Mouse (Mus musculus) hindbrain, embryonic 15.5 days (tissue): Measurements from ENCODE around the gene Phf14. TPM values are rescaled to one million over a fixed set of nuclear protein-coding genes. Genes with fewer than 3 reads are reported as not detected.

Experiments
- ATAC-seq: fragments of 200-750 bp; cut with Nextera tagmentation; 2 replicates; pipeline ENCODE4 v1.8.0; 2017; ENCODE audit warnings: low read depth, moderate number of reproducible peaks, moderate TSS enrichment; ENCODE audit not compliant: low FRiP score
- H3K27ac ChIP-seq: fragments of 300-500 bp; sonication (generic); replicated peaks from 2 replicates; pipeline ENCODE4 v1.5.1; 2015; ENCODE audit warnings: mild to moderate bottlenecking, inconsistent platforms
- H3K27me3 ChIP-seq: fragments of 300-500 bp; sonication (generic); 2 replicates; pipeline ENCODE4 v1.6.1; 2015; ENCODE audit warnings: control low read depth, inconsistent platforms
- H3K36me3 ChIP-seq: fragments of 300-500 bp; sonication (generic); 2 replicates; pipeline ENCODE4 v1.6.1; 2015; ENCODE audit warnings: control low read depth, inconsistent platforms
- H3K4me1 ChIP-seq: fragments of 300-500 bp; sonication (generic); replicated peaks from 2 replicates; pipeline ENCODE4 v1.6.1; 2015; ENCODE audit warnings: control low read depth, inconsistent platforms
- H3K4me2 ChIP-seq: fragments of 300-500 bp; sonication (generic); 2 replicates; pipeline ENCODE4 v1.6.1; 2015; ENCODE audit warnings: moderate library complexity, mild to moderate bottlenecking, inconsistent platforms
- H3K4me3 ChIP-seq: fragments of 300-500 bp; sonication (generic); 2 replicates; pipeline ENCODE4 v1.5.1; 2015; ENCODE audit warnings: mild to moderate bottlenecking, inconsistent platforms
- H3K9ac ChIP-seq: fragments of 300-500 bp; sonication (generic); 2 replicates; pipeline ENCODE4 v1.6.1; 2015; ENCODE audit warnings: inconsistent platforms
- H3K9me3 ChIP-seq: fragments of 300-500 bp; sonication (generic); 2 replicates; pipeline ENCODE4 v1.6.1; 2016; ENCODE audit warnings: control low read depth, inconsistent platforms
- WGBS: fragments of 180-500 bp; shearing (Covaris S2); methylation state at CpG from one replicate; pipeline ENCODE4 v1.1.7; 2015; 5-methylcytosine and 5-hydroxymethylcytosine counted together
- polyA plus RNA-seq: library from polyadenylated mRNA; unstranded; fragments of >200 nt; fragmentation: Nextera tagmentation; extraction: Ambion mirVana; gene quantifications from 2 replicates; pipeline ENCODE4 v1.2.1, GENCODE M21; 2015

Phf14 gene
- polyA plus RNA-seq, 1 experiment from 2014 or later, result 82.0 TPM

GRCm38 (mm10) chr6:12077338-12077737 is 169.7 kb downstream of the Phf14 start:
- no peak for ATAC-seq
- no peak overlapping the region for H3K4me3 ChIP-seq
- 52% methylated on average over 7 of the region's 7 CpGs for WGBS
- no peaks in the 10 kb centered on the region for H3K9me3 ChIP-seq
- H3K9ac ChIP-seq, result no peak overlapping the region
- no peak overlapping the region for H3K4me2 ChIP-seq
- no peak overlapping the region for H3K27ac ChIP-seq
- H3K4me1 ChIP-seq, result peaks cover 6% of the 10 kb centered on the region; the same call in 1 of the 2 replicates
- no peaks in the 10 kb centered on the region for H3K36me3 ChIP-seq
- H3K27me3 ChIP-seq, result no peaks in the 10 kb centered on the region

DNA sequence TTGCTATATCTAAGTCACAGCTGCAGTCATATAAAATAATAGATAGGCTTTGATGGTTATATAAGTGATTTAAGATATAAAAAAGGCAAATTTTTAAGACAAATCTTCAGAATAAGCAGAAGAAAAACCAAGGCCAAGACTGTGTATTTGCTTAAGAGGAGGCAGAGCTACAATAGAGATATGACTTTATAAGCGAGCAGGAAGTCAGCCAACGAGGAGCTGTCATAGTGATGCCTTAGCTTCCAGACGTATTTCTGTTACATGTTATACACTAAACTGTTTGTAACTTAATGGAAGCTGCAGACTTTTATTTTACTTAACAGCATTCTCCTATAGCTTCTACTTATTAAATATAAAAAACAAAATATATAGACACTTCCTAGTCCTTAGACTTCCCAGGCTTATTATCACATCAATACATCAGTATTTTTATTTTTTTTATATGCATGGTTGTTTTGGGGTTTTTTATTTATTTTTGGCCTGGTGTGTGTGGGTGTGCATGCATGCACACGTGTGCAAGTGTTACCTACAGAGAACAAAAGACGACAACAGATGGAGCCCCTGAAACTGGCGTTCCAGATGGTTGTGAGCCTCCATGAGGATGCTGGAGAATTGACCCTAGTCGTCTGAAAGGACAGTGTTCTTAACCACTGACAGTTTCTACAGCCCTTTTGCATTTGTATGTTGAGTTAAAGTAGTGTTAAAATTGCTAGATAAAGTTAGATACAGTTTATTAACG is 170.4 kb downstream of the Phf14 start:
- H3K9ac ChIP-seq, result no peak overlapping the region
- no peak overlapping the region for H3K4me2 ChIP-seq
- H3K4me1 ChIP-seq, result peaks cover 6% of the 10 kb centered on the region; the same call in 1 of the 2 replicates
- H3K36me3 ChIP-seq, result no peaks in the 10 kb centered on the region
- 60% methylated on average over 8 of the region's 8 CpGs for WGBS
- H3K27me3 ChIP-seq, result no peaks in the 10 kb centered on the region
- no peak overlapping the region for H3K4me3 ChIP-seq
- H3K27ac ChIP-seq, result no peak overlapping the region
- no peaks in the 10 kb centered on the region for H3K9me3 ChIP-seq
- peak; percentile 51 for ATAC-seq

DNA sequence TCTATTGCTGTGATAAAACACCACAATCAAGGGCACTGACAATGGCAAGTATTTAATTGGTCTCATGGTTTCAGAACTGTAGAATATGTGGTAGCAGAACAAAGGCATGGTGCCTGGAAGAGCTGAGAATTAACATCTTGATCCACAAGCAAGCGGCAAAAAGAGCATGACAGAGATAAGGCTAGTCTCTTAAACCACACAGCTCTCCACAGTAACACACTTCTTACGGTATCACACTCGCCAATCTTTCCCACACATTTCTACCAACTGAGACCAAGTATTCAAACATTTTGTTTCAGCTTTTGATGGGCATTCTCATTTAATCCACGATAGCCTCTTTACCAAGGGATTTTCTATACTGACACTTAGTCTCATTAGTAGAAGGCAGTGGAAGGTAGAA is 171.7 kb downstream of the Phf14 start:
- H3K27ac ChIP-seq, result no peak overlapping the region
- H3K27me3 ChIP-seq, result no peaks in the 10 kb centered on the region
- H3K4me2 ChIP-seq, result no peak overlapping the region
- no peak overlapping the region for H3K9ac ChIP-seq
- no peaks in the 10 kb centered on the region for H3K36me3 ChIP-seq
- no peaks in the 10 kb centered on the region for H3K9me3 ChIP-seq
- 87% methylated on average over 4 of the region's 4 CpGs for WGBS
- H3K4me1 ChIP-seq, result peaks cover 6% of the 10 kb centered on the region; the same call in 1 of the 2 replicates
- no peak for ATAC-seq
- H3K4me3 ChIP-seq, result no peak overlapping the region

DNA sequence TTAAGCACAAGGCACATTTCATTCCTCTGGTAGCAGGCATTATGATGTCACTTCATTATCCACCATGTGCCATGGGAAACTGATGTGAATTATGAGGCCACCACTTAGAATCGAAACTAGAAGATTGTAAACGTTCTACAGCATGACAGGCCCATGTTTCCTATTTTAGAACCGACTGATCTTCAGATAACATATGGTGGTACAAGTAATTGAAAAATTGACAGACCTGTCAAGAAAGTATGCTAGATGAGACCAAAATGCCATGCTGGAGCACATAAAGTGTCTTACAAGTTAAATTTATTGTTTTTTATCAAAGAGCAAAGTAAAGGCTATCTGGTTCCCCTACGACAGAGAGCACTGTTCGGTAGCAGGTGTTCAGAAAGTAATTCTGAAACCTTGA is 172.8 kb downstream of the Phf14 start:
- Histone ChIP-seq H3K36me3 (no peaks in the 10 kb centered on the region), H3K4me3 (no peak overlapping the region), H3K4me2 (no peak overlapping the region), H3K9me3 (no peaks in the 10 kb centered on the region), H3K9ac (no peak overlapping the region), H3K27me3 (no peaks in the 10 kb centered on the region), H3K27ac (no peak overlapping the region), H3K4me1 (peaks cover 6% of the 10 kb centered on the region; the same call in 1 of the 2 replicates)
- WGBS, result 70% methylated on average over 5 of the region's 5 CpGs
- ATAC-seq, result no peak

GRCm38 (mm10) chr6:12081722-12082121 is 174.1 kb downstream of the Phf14 start:
- no peak for ATAC-seq

GRCm38 (mm10) chr6:12082125-12082524 is 174.5 kb downstream of the Phf14 start:
- WGBS, result 94% methylated on average over 2 of the region's 2 CpGs
- no peak overlapping the region for H3K4me3 ChIP-seq
- no peaks in the 10 kb centered on the region for H3K27me3 ChIP-seq
- H3K36me3 ChIP-seq, result no peaks in the 10 kb centered on the region
- H3K4me1 ChIP-seq, result peaks cover 3% of the 10 kb centered on the region; the same call in 1 of the 2 replicates
- no peak overlapping the region for H3K27ac ChIP-seq
- ATAC-seq, result no peak
- no peak overlapping the region for H3K9ac ChIP-seq
- no peaks in the 10 kb centered on the region for H3K9me3 ChIP-seq
- H3K4me2 ChIP-seq, result no peak overlapping the region

More at GRCm38 (mm10) chr6:12081722-12082121, 174.1 kb downstream of the Phf14 start:
- peaks cover 6% of the 10 kb centered on the region; the same call in 1 of the 2 replicates for H3K4me1 ChIP-seq
- no peak overlapping the region for H3K4me2 ChIP-seq
- H3K4me3 ChIP-seq, result no peak overlapping the region
- no peaks in the 10 kb centered on the region for H3K27me3 ChIP-seq
- 94% methylated on average over 2 of the region's 2 CpGs for WGBS
- no peak overlapping the region for H3K9ac ChIP-seq
- no peak overlapping the region for H3K27ac ChIP-seq
- H3K9me3 ChIP-seq, result no peaks in the 10 kb centered on the region
- no peaks in the 10 kb centered on the region for H3K36me3 ChIP-seq

DNA sequence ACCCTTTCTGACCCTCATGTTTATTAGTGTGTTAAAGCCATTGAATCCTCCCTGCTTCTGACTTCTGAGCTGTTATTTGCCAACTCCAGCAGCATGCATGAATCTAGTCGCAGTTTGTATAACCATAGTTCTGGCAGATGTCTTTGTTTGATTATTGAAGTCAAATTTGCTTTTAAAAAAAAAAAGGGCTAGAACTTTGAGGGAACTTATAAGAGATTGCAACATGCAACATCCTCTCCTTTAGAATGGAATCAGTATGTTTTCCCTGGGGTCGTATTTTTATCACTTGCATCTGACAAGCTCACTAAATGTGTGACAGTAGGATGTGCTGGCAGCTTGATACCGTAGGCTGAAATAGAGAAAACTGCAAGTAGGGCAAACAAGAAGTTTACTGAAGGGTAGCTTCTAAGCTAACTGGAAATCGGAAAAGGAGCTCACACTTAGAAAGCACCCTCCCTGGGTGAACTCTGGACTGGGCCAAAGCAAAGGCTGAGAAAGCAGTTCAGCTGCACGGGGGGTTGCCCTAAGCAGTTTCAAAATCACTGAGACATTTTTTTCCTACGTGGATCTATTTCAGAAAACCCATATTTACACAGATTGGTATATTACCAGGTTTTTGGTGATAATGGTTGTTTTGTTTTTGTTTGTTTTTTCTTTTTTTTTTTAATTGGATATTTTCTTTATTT is 175.1 kb downstream of the Phf14 start:
- H3K27ac ChIP-seq, result no peak overlapping the region
- no peak overlapping the region for H3K4me2 ChIP-seq
- H3K9me3 ChIP-seq, result no peaks in the 10 kb centered on the region
- H3K4me1 ChIP-seq, result no peaks in the 10 kb centered on the region
- no peak for ATAC-seq
- no peak overlapping the region for H3K4me3 ChIP-seq
- WGBS, result 83% methylated on average over 6 of the region's 6 CpGs
- no peaks in the 10 kb centered on the region for H3K27me3 ChIP-seq
- no peaks in the 10 kb centered on the region for H3K36me3 ChIP-seq
- H3K9ac ChIP-seq, result no peak overlapping the region

DNA sequence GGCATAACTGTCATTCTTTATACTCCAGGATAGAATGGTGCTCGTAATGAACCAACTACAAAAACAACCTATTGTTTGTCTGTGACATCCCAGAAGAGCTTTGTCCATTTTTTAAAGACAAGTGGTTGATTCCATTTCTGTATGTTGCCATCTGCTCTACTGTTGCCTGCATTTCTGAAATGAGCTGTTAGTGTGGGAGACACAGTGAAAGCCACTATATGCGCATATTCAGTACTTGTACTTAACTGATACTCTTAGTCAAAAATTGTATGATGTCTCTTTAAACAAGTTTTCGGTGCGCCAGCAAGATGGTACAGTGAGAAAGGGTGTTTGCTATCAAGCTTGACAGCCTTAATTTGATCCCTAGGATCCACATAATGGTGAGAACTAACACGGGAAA is 177.1 kb downstream of the Phf14 start:
- Histone ChIP-seq H3K9me3 (no peaks in the 10 kb centered on the region), H3K27ac (no peak overlapping the region), H3K4me3 (no peak overlapping the region), H3K36me3 (no peaks in the 10 kb centered on the region), H3K27me3 (no peaks in the 10 kb centered on the region), H3K9ac (no peak overlapping the region), H3K4me1 (peaks cover 4% of the 10 kb centered on the region; the same call in 1 of the 2 replicates), H3K4me2 (no peak overlapping the region)
- ATAC-seq, result no peak
- 88% methylated on average over 5 of the region's 5 CpGs for WGBS

GRCm38 (mm10) chr6:12089439-12089992 is 181.9 kb downstream of the Phf14 start:
- WGBS, result 34% methylated on average over 3 of the region's 3 CpGs
- H3K36me3 ChIP-seq, result no peaks in the 10 kb centered on the region
- no peak overlapping the region for H3K9ac ChIP-seq
- peaks cover 7% of the 10 kb centered on the region; the same call in 1 of the 2 replicates for H3K4me1 ChIP-seq
- no peak overlapping the region for H3K4me2 ChIP-seq
- no peaks in the 10 kb centered on the region for H3K27me3 ChIP-seq
- H3K9me3 ChIP-seq, result no peaks in the 10 kb centered on the region
- peak; percentile 38; the same call in 1 of the 2 replicates for ATAC-seq
- H3K27ac ChIP-seq, result peak overlapping the region; percentile 32
- H3K4me3 ChIP-seq, result no peak overlapping the region

DNA sequence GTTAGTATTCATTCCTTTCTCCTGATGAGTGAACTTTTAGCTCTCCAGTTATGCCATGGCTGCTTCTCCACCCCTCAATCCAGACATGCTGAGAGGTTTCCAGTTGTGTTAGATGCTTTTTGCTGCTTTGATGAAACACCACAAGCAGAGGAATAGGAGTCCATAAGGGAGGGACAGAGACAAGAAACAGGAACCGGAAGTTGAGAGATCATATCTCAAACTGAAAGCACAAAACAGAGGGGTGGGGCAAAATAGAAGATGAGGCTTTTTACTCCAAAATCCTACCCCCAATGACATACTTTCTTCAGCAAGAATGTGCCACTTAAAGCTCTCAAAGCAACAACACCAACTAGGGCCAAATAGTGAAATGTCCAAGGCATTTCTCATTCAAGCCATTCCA is 188.1 kb downstream of the Phf14 start:
- WGBS, result 84% methylated on average over 1 of the region's 1 CpGs
- Histone ChIP-seq H3K4me3 (no peak overlapping the region), H3K36me3 (no peaks in the 10 kb centered on the region), H3K27ac (no peak overlapping the region), H3K27me3 (no peaks in the 10 kb centered on the region), H3K4me1 (no peaks in the 10 kb centered on the region), H3K4me2 (no peak overlapping the region), H3K9ac (no peak overlapping the region), H3K9me3 (no peaks in the 10 kb centered on the region)
- ATAC-seq, result no peak

- no peak for ATAC-seq
- peak overlapping the region; percentile 17; the same call in 1 of the 2 replicates for H3K4me2 ChIP-seq
- H3K36me3 ChIP-seq, result no peaks in the 10 kb centered on the region
- no peak overlapping the region for H3K9ac ChIP-seq
- no peak overlapping the region for H3K27ac ChIP-seq
- no peaks in the 10 kb centered on the region for H3K27me3 ChIP-seq
- H3K9me3 ChIP-seq, result no peaks in the 10 kb centered on the region
- no peaks in the 10 kb centered on the region for H3K4me1 ChIP-seq
- WGBS, result 43% methylated on average over 4 of the region's 4 CpGs
- no peak overlapping the region for H3K4me3 ChIP-seq
Measured at GRCm38 (mm10) chr6:12097125-12097524, 189.5 kb downstream of the Phf14 start.

GRCm38 (mm10) chr6:12105144-12105543 is 197.5 kb downstream of the Phf14 start:
- ATAC-seq, result no peak
- Histone ChIP-seq H3K4me2 (no peak overlapping the region), H3K4me3 (no peak overlapping the region), H3K27me3 (no peaks in the 10 kb centered on the region), H3K9me3 (no peaks in the 10 kb centered on the region), H3K9ac (no peak overlapping the region), H3K36me3 (no peaks in the 10 kb centered on the region), H3K27ac (no peak overlapping the region), H3K4me1 (no peaks in the 10 kb centered on the region)
- 74% methylated on average over 4 of the region's 4 CpGs for WGBS
